Mouse (Mus musculus) kidney, postnatal 36 days (tissue): Measurements from ENCODE around the gene Abcc9.

ENCODE experiments used
- DNase-seq, 2 experiments: peaks; one replicate each; pipeline ENCODE4 v3.0.0; 2021 to 2022; ENCODE audit warnings: mixed read lengths in 2 of 2

The Abcc9 gene

GRCm38 (mm10) chr6:142542800-142543175 is 159.3 kb downstream of the Abcc9 start:
- no peak for DNase-seq

DNA sequence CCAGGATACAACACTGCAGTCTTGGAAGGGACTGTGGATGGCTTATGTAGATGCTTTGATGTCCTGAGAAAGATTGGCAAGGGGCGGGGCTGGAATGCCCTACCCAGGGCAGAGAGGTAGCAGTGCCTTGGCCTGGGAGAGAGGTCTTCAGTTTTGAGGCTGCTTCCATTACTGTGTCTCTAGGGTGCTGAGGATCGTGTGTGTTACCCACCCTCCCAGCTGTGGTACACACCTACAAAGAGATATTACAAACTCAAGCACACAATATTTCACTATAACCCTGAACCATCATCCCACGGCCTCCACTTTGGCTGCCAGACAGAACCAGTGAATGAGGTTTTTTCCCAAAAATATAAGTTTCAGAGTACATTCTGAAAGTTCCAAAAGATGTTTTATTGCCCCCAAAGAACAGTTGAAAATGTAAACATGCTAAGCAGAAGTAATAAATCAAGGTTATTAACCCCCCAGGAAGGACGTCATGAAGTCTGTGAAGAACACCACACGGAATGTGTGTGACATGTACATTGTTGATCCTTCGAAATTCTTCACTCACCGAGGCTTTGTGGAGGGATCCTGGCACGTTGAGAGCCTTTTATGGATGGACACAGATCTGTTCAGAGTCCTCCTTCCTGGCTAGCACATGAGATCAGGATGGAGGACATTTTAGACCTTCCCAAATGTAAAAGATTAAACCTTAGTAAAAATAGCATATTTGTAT is 159.9 kb downstream of the Abcc9 start:
- DNase-seq: no peak

- no peak for DNase-seq
These were observed 161.5 kb downstream of the Abcc9 start for GRCm38 (mm10) chr6:142540561-142541160.

DNA sequence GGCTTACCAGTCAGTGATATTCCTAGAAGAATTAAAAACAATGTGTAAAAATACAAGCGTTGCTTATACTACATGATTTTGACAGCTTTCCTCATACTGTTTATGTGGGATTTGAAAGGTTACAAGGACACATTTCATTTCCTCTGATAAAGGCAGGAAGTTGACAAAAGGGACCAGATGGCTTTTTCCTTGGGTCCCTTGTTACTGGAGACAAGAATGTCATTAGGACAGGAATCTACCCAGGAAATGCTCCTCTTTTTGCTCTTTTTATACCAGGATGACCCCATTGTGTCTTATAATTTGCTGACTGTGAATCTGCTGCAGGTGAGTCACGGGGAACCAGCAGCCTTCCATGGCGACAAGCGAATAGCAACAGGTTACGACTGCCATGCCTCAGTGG is 162.0 kb downstream of the Abcc9 start:
- peak in 1 of 2 experiments; percentile 43 for DNase-seq

DNA sequence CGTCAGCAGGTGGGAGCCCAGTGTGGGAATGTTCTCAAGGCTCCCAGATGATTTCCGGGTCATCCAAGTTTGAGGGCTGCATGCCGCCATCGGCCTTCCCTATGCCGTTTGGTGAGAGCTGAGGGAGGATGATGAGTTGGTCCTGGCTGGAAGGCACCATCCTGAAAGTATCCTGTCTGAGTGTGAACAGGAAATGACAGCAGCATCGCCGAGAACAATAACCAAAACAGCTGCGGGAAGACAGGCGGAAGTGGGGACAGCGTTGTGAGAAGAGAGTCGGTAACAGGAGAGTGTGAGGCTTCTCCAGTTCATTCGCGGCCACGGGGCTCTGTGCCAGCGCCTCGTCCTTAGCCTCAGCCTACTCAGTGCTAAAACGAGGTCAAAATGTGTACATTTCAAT is 163.6 kb downstream of the Abcc9 start:
- peak; percentile 80 to 82 for DNase-seq
